Mouse (Mus musculus) T-cell, adult 2 months (primary cell): Measurements from ENCODE around the gene Skor1.

Experiments used
- DNase-seq: peaks from one replicate; pipeline ENCODE4 v3.0.0; 2022; ENCODE audit warnings: low spot score

Gene Skor1

GRCm38 (mm10) chr9:63133659-63134058 is 15.1 kb downstream of the Skor1 start:
- DNase-seq, result no peak

GRCm38 (mm10) chr9:63132673-63133601 is 15.8 kb downstream of the Skor1 start:
- peak; percentile 97 for DNase-seq

- peak; percentile 33 for DNase-seq
These were observed 16.7 kb downstream of the Skor1 start for GRCm38 (mm10) chr9:63131957-63132602.

- no peak for DNase-seq
These were observed 19.1 kb downstream of the Skor1 start for GRCm38 (mm10) chr9:63129641-63130041.

GRCm38 (mm10) chr9:63124512-63124911 is 24.2 kb downstream of the Skor1 start:
- DNase-seq, result no peak

GRCm38 (mm10) chr9:63123451-63124438 is 25.0 kb downstream of the Skor1 start:
- peak; percentile 88 for DNase-seq

- no peak for DNase-seq
These were observed 26.5 kb downstream of the Skor1 start for GRCm38 (mm10) chr9:63122161-63122833.

- DNase-seq, result no peak
These were observed 30.4 kb downstream of the Skor1 start for GRCm38 (mm10) chr9:63118385-63118784.

GRCm38 (mm10) chr9:63112514-63112913 is 36.2 kb downstream of the Skor1 start:
- DNase-seq, result no peak

- no peak for DNase-seq
These were observed 39.0 kb downstream of the Skor1 start for GRCm38 (mm10) chr9:63109782-63110087.

GRCm38 (mm10) chr9:63109020-63109781 is 39.6 kb downstream of the Skor1 start:
- no peak for DNase-seq

- DNase-seq, result no peak
These were observed 40.2 kb downstream of the Skor1 start for GRCm38 (mm10) chr9:63108580-63108979.

GRCm38 (mm10) chr9:63100660-63101059 is 48.1 kb downstream of the Skor1 start:
- no peak for DNase-seq

GRCm38 (mm10) chr9:63099876-63100275 is 48.9 kb downstream of the Skor1 start:
- no peak for DNase-seq

GRCm38 (mm10) chr9:63099344-63099743 is 49.4 kb downstream of the Skor1 start:
- DNase-seq, result no peak

- no peak for DNase-seq
These were observed 49.9 kb downstream of the Skor1 start for GRCm38 (mm10) chr9:63098887-63099286.

GRCm38 (mm10) chr9:63097204-63097603 is 51.6 kb downstream of the Skor1 start:
- no peak for DNase-seq

- no peak for DNase-seq
These were observed 54.7 kb downstream of the Skor1 start for GRCm38 (mm10) chr9:63094030-63094429.

- no peak for DNase-seq
These were observed 56.2 kb downstream of the Skor1 start for GRCm38 (mm10) chr9:63092567-63092966.

GRCm38 (mm10) chr9:63091971-63092528 is 56.7 kb downstream of the Skor1 start:
- no peak for DNase-seq
